Mouse (Mus musculus): ENCODE data around the gene Dus2.

Dus2 gene

DNA sequence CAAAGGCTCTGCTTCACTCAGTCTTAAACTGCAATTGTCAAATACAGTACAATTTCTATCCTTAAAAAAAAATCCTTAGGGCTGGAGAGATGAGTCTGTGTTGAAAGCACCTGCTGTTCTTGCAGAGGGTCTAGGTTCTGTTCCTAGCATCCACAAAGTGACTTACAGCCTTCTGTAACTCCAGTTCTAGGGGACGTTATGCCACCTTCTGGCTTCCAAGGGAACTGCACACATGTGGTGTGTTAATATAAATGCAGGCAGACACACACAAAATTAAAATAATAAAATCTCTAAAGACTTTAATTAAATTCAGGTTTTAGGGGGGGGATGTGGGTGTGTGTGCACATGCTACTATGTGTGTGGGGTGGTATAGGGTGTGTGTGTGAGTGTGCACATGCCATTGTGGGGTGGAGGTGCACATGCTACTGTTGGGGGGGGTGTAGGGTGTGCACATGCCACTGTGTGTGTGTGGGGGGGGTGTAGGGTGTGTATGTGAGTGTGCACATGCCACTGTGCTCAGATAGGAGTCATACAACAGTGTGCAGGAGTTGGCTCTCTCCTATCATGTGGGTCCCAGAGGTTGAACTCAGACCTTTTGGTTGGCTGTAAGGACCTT is 86.4 kb downstream of the Dus2 start:
- DNase-seq = no peak

DNA sequence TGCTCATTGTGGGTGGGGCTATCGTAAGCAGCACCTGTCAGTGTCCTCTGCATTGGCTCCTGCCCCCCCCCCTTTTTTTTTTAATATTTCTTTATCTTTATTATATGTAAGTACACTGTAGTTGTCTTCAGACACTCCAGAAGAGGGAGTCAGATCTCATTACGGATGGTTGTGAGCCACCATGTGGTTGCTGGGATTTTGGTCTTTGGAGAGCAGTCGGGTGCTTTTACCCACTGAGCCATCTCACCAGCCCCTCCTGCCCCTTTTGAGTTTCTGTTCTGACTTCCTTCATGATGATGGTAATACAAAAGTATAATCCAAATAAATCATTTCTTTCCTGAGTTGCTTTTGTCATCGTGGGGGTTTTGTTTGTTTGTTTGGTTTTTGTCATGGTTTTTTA is 111.2 kb downstream of the Dus2 start:
- DNase-seq = no peak
